Mouse (Mus musculus): ENCODE results near the gene Atf2.
"Not testable (repeated sequence)": the region's sequence is repeated elsewhere in the genome, so short reads cannot be mapped to it uniquely, and the experiment has no call there.

Atf2 gene

DNA sequence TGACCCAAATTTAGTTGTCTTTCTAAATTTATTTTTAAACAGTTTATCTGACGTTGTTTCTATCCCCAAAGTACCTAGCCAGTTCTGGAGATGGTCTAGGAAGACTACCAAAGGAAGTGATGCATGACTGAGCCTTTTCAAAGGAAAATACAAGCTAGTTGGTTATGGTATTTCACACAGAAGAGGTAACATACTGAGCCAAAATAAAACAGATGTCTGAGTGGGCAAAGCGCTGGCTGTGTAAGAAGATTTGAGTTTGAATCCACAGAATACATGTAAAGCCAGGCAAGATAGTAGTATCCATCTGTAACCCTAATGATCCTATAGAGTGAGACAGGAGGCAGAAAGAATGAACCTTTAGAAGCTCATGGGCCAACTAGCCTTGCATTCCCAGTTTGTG, 14.5 kb downstream of the Atf2 start:
- no peak for DNase-seq

- peak; percentile 71 for DNase-seq
These were observed 24.5 kb downstream of the Atf2 start for GRCm38 (mm10) chr2:73867764-73868487.

DNA sequence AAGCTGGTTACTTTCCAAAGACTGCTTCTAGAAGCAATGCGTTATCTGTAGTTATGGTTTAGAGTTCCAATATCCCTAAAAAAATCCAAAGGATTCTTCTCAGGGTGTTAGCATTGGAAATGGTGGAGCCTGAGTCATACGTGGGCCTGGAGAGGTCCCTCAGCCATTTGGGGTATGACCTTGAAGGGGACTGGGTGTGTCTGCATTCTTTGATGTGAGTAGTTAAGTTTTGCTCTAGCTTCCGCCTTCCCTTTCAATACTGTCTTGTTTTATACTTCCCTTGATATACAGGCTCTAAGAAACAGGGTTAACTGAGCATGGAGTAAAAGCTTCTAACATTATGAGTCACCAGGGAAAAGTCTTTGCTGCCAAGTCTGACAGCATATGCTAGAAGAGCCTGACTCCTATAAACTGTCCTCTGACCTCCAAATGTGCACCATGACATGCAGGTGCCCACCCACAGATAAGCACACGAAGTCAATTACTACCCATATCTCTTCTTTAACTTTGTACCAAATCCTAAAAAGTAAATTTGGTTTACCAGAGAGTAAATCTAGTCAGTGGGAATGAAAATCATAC, 32.3 kb downstream of the Atf2 start:
- DNase-seq: no peak

- DNase-seq: no peak
These were observed 35.1 kb downstream of the Atf2 start for GRCm38 (mm10) chr2:73857352-73857751.

DNA sequence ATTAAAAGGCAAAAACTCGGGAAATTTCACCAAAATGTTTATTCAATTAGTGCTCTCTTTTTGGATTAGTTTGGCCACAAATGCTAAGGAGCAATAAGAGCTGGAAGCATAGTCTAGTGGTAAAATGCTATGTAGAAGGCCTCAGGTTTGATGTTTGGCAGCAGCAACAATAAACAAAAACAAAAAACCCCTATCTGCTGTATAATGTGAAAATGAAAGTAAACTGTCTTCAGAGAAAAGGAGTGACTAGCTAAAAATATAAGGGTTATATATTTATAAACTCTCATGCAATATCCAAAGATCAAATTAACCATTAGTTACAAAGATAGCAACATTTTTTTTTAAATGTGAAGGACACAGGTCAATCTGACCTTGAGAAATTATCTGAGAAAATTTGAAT, 36.2 kb downstream of the Atf2 start:
- no peak for DNase-seq

GRCm38 (mm10) chr2:73834406-73835015, 57.9 kb downstream of the Atf2 start:
- no peak for DNase-seq

DNA sequence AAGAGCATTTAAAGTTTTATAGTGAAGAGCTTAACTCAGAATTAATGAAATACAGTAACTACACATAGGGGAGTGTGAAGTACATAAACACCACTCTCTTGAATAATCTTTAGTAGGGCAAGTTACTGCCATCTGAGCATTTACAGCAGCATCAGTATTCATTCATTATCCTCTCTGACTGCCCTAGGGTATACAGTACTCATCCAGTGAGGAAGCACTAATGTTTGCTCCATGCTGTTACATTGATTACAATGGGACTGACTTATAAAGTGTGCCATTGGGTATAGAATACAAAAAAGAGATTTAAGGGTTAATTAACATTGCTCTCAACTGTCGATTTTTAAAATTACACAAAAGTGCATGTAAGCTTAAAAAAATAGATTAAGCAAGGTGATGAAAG, 59.2 kb downstream of the Atf2 start:
- no peak for DNase-seq

- no peak for DNase-seq
These were observed 73.7 kb downstream of the Atf2 start for GRCm38 (mm10) chr2:73818742-73819141.

DNA sequence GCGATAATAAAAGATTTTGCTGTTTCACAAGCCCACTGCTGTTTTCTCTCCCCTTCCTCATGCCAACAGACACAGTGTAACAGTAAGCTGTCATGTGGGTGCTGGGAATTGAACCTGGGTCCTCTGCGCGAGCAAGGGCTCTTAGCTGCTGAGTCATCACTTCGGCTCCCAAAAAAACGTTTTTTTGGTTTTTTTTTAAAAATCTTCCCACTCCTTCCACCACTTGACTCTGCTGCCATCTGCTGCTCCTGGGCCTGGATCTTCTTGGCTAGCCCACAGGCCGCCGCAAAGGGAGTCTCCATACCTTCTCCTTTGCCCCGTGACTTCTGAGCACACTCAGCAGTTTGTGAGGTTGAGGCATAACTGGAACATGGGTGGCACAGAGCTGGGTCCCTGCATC, 84.8 kb downstream of the Atf2 start:
- DNase-seq: no peak

DNA sequence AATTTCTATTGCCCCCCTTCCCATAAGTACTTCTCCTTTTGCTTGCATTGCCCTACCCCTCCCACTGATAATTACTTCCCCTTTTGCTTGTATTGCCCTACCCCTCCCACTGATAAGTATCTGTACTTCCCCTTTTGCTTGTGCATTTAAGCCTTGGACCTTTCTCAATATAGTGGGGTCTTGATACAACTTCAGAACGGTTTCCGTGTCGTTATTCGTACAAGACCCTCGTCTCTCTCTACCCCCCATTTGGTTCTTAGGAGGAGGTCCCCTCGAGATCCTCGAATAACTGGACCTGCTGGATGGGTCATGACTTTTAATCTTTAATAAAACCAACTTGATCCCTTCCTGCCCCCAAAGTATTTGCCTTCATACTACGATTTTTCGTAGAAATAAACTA, 92.3 kb downstream of the Atf2 start:
- DNase-seq: not testable (repeated sequence)

GRCm38 (mm10) chr2:73798786-73799185, 93.7 kb downstream of the Atf2 start:
- DNase-seq: no peak

- DNase-seq: no peak
These were observed 94.3 kb downstream of the Atf2 start for GRCm38 (mm10) chr2:73798136-73798535.

DNA sequence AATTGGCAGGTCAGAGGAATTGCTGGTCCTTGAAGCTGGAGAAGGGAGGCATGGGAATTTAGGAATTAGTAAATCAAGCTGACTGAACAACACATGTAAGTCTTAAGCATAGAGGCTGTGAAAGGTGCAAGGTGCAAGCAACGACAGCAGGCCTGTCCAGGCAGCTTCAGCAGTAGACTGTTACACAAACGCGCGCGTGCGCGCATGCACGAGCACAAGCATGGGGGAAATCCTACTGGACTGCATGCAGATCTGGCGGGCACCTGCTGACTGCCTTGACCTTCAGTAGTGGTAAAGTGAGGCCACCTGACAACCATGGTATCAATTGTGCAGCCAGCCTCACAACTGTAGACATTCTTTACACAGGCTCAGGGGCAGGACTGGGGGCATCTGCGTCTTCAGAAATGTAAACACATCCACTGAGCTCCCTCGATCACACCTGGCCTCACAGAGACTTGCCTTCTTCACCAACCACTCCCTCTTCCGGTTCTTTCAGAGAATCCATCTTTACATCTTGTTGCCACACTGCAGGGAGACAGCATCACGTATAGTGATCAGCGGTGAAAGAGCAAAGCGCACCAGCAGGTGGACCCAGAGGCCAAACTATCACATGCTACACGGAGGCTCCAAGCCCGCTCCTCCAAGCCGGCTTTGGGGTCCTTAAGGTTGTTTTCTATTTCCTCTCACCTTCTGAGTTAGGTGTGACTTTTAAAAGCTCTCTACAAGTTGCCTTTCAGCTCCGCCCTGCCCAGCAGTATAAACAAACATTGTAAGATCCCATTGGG, 100.4 kb downstream of the Atf2 start:
- DNase-seq: no peak

GRCm38 (mm10) chr2:73790332-73790731, 102.1 kb downstream of the Atf2 start:
- DNase-seq: no peak

DNA sequence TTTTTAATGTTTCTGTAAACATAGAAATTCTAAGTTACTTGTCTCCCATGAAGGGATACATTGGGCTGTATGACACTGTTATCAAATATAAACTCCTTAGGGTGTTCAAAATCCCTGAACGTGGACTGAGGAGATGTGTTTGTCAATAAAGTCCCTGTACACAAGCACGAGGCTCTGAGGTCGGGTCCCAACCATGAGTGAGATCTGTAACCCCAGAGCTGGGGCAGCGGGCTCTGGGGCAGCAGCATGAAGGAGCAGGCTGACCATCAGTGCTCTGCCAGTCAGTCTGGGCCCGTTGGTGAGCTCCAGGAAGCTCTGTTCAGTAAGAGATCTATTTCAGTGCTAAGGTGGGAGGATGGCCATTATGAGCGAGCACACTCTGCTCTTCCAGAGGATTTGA, 104.0 kb downstream of the Atf2 start:
- no peak for DNase-seq

- DNase-seq: no peak
These were observed 110.0 kb downstream of the Atf2 start for GRCm38 (mm10) chr2:73782371-73782905.

GRCm38 (mm10) chr2:73780321-73781010, 112.0 kb downstream of the Atf2 start:
- no peak for DNase-seq

DNA sequence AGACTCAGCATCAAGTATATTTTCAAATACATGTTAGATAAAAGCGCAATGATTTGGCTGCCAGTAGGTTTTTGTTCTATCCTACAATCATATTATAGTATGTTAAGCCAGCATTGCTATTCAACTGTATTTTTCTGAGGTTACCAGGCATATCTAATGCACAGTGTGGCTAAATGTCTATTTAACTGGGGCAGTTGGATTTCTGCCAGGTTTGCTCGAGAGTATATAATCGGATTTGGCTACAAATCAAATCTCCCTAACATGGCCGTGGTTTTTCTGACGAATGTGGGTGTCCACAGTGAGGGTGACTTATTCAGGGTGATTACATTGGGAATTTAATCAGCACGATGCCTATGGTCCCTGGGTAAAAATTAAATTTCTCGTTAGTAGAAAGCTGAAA, 112.6 kb downstream of the Atf2 start:
- DNase-seq: no peak

- no peak for DNase-seq
These were observed 113.3 kb downstream of the Atf2 start for GRCm38 (mm10) chr2:73779016-73779595.

GRCm38 (mm10) chr2:73776936-73777335, 115.5 kb downstream of the Atf2 start:
- DNase-seq: no peak

- DNase-seq: no peak
These were observed 116.6 kb downstream of the Atf2 start for GRCm38 (mm10) chr2:73775683-73776310.
